Mouse (Mus musculus) forebrain, postnatal 0 days (tissue): ENCODE results near the gene Majin. TPM values are rescaled to one million over a fixed set of nuclear protein-coding genes. Genes with fewer than 3 reads are reported as not detected.

Experiments
- ATAC-seq: fragments of 200-750 bp; cut with Nextera tagmentation; 2 replicates; pipeline ENCODE4 v1.8.0; 2017; ENCODE audit warnings: mild to moderate bottlenecking, moderate library complexity
- DNase-seq: peaks from one replicate; pipeline ENCODE4 v3.0.0-alpha.2; 2015
- H3K27ac ChIP-seq: fragments of 300-500 bp; sonication (generic); 2 replicates; pipeline ENCODE4 v1.5.1; 2014; ENCODE audit warnings: low read depth, mild to moderate bottlenecking, antibody characterized with exemption, low read length, moderate library complexity, mixed read lengths
- H3K27me3 ChIP-seq: fragments of 300-500 bp; sonication (generic); 2 replicates; pipeline ENCODE4 v1.6.1; 2014; ENCODE audit warnings: mild to moderate bottlenecking, low read length, mixed read lengths; ENCODE audit not compliant: insufficient read depth
- H3K36me3 ChIP-seq: fragments of 300-500 bp; sonication (generic); 2 replicates; pipeline ENCODE4 v1.6.1; 2014; ENCODE audit warnings: mild to moderate bottlenecking, moderate library complexity; ENCODE audit not compliant: insufficient read depth
- H3K4me1 ChIP-seq: fragments of 300-500 bp; sonication (generic); 2 replicates; pipeline ENCODE4 v1.6.1; 2014; ENCODE audit warnings: antibody characterized with exemption; ENCODE audit not compliant: insufficient read depth
- H3K4me2 ChIP-seq: fragments of 300-500 bp; sonication (generic); 2 replicates; pipeline ENCODE4 v1.6.1; 2014; ENCODE audit warnings: low read depth, mild to moderate bottlenecking, moderate library complexity
- H3K4me3 ChIP-seq: fragments of 300-500 bp; sonication (generic); 2 replicates; pipeline ENCODE4 v1.5.1; 2014; ENCODE audit warnings: low read depth, low read length, mixed read lengths
- H3K9ac ChIP-seq: fragments of 300-500 bp; sonication (generic); 2 replicates; pipeline ENCODE4 v1.6.1; 2014; ENCODE audit warnings: mild to moderate bottlenecking
- H3K9me3 ChIP-seq: fragments of 300-500 bp; sonication (generic); 2 replicates; pipeline ENCODE4 v1.6.1; 2016; ENCODE audit warnings: low read length
- CTCF ChIP-seq: sonication (generic); IDR thresholded peaks from 2 replicates; pipeline ENCODE4 v1.5.1; 2016; ENCODE audit warnings: antibody characterized with exemption, control low read depth, low read depth
- WGBS: fragments of 180-500 bp; shearing (Covaris S2); extraction: QIAGEN DNeasy Blood & Tissue Kit; methylation state at CpG from one replicate; pipeline ENCODE4 v1.1.7; 2014; 5-methylcytosine and 5-hydroxymethylcytosine counted together
- polyA plus RNA-seq: library from polyadenylated mRNA; unstranded; fragments of >200 nt; fragmentation: Nextera tagmentation; extraction: Ambion mirVana; gene quantifications from 2 replicates; pipeline ENCODE4 v1.2.1, GENCODE M21; 2015
- total RNA-seq: library from RNA; depleted of rRNA; stranded (reverse); fragments of >200 nt; gene quantifications from 2 replicates; pipeline ENCODE4 v1.2.3, GENCODE M21; 2014

The Majin gene
- total and polyA plus RNA-seq, 2 experiments from 2014 or later = not detected

GRCm38 (mm10) chr19:6178775-6179174 lies 5.4 kb upstream of the Majin start:
- Histone ChIP-seq H3K27ac (no peak overlapping the region), H3K4me3 (no peak overlapping the region), H3K9me3 (no peaks in the 10 kb centered on the region), H3K27me3 (no peaks in the 10 kb centered on the region), H3K36me3 (no peaks in the 10 kb centered on the region), H3K4me2 (no peak overlapping the region), H3K4me1 (no peaks in the 10 kb centered on the region), H3K9ac (no peak overlapping the region)
- WGBS = 90% methylated on average over 6 of the region's 6 CpGs
- TF ChIP-seq CTCF = no peak
- no peak for ATAC-seq
- DNase-seq = no peak

- DNase-seq = no peak
- no peak for ATAC-seq
- WGBS = 27% methylated on average over 5 of the region's 5 CpGs
Observed at GRCm38 (mm10) chr19:6181629-6182028, 2.6 kb upstream of the Majin start.

GRCm38 (mm10) chr19:6182534-6182933 lies 1.7 kb upstream of the Majin start:
- 14% methylated on average over 3 of the region's 3 CpGs for WGBS
- ATAC-seq = no peak
- no peak for DNase-seq
- no peaks in the 10 kb centered on the region for H3K9me3 ChIP-seq
- H3K4me3 ChIP-seq = no peak overlapping the region
- H3K4me2 ChIP-seq = no peak overlapping the region
- H3K36me3 ChIP-seq = no peaks in the 10 kb centered on the region
- no peak overlapping the region for H3K27ac ChIP-seq
- H3K4me1 ChIP-seq = no peaks in the 10 kb centered on the region
- H3K27me3 ChIP-seq = no peaks in the 10 kb centered on the region
- TF ChIP-seq CTCF = no peak
- no peak overlapping the region for H3K9ac ChIP-seq

More at GRCm38 (mm10) chr19:6181629-6182028, 2.6 kb upstream of the Majin start:
- H3K27ac ChIP-seq = no peak overlapping the region
- no peak overlapping the region for H3K4me3 ChIP-seq
- H3K27me3 ChIP-seq = no peaks in the 10 kb centered on the region
- no peaks in the 10 kb centered on the region for H3K9me3 ChIP-seq
- no peaks in the 10 kb centered on the region for H3K36me3 ChIP-seq
- no peak for TF ChIP-seq CTCF
- H3K4me1 ChIP-seq = no peaks in the 10 kb centered on the region
- H3K9ac ChIP-seq = no peak overlapping the region
- no peak overlapping the region for H3K4me2 ChIP-seq

- H3K36me3 ChIP-seq = no peaks in the 10 kb centered on the region
- no peak overlapping the region for H3K27ac ChIP-seq
- TF ChIP-seq CTCF = no peak
- ATAC-seq = no peak
- no peak overlapping the region for H3K4me2 ChIP-seq
- H3K4me1 ChIP-seq = no peaks in the 10 kb centered on the region
- no peak for DNase-seq
- H3K9me3 ChIP-seq = no peaks in the 10 kb centered on the region
- H3K9ac ChIP-seq = no peak overlapping the region
- H3K27me3 ChIP-seq = no peaks in the 10 kb centered on the region
- no peak overlapping the region for H3K4me3 ChIP-seq
- WGBS = 78% methylated on average over 2 of the region's 2 CpGs
Observed at GRCm38 (mm10) chr19:6204265-6204664, 20.1 kb downstream of the Majin start.

- 63% methylated on average over 5 of the region's 5 CpGs for WGBS
- DNase-seq (no peak), ATAC-seq (no peak)
- no peak overlapping the region for H3K27ac ChIP-seq
- no peaks in the 10 kb centered on the region for H3K9me3 ChIP-seq
- TF ChIP-seq CTCF = no peak
- no peak overlapping the region for H3K9ac ChIP-seq
- no peaks in the 10 kb centered on the region for H3K4me1 ChIP-seq
- no peak overlapping the region for H3K4me3 ChIP-seq
- no peaks in the 10 kb centered on the region for H3K27me3 ChIP-seq
- H3K36me3 ChIP-seq = no peaks in the 10 kb centered on the region
- H3K4me2 ChIP-seq = no peak overlapping the region
Observed at GRCm38 (mm10) chr19:6206716-6207115, 22.5 kb downstream of the Majin start.

- 83% methylated on average over 6 of the region's 6 CpGs for WGBS
- H3K9me3 ChIP-seq = no peaks in the 10 kb centered on the region
- no peak overlapping the region for H3K27ac ChIP-seq
- no peak for TF ChIP-seq CTCF
- no peak overlapping the region for H3K9ac ChIP-seq
- DNase-seq = no peak
- H3K4me2 ChIP-seq = no peak overlapping the region
- H3K36me3 ChIP-seq = no peaks in the 10 kb centered on the region
- H3K4me1 ChIP-seq = no peaks in the 10 kb centered on the region
- H3K27me3 ChIP-seq = no peaks in the 10 kb centered on the region
- no peak for ATAC-seq
- H3K4me3 ChIP-seq = no peak overlapping the region
Observed at GRCm38 (mm10) chr19:6216046-6216705, 32.0 kb downstream of the Majin start.

GRCm38 (mm10) chr19:6218606-6219005 lies 34.4 kb downstream of the Majin start:
- DNase-seq = no peak
- Histone ChIP-seq H3K9me3 (no peaks in the 10 kb centered on the region), H3K27ac (no peak overlapping the region), H3K4me1 (no peaks in the 10 kb centered on the region), H3K4me3 (no peak overlapping the region), H3K27me3 (no peaks in the 10 kb centered on the region), H3K9ac (no peak overlapping the region), H3K36me3 (no peaks in the 10 kb centered on the region), H3K4me2 (no peak overlapping the region)
- WGBS = 57% methylated on average over 6 of the region's 6 CpGs
- no peak for TF ChIP-seq CTCF
- ATAC-seq = no peak

- H3K27me3 ChIP-seq = no peaks in the 10 kb centered on the region
- no peak within 1 kb of the TSS for H3K4me3 ChIP-seq
- DNase-seq (no peak), ATAC-seq (no peak)
- H3K4me1 ChIP-seq = no peaks in the 10 kb centered on the region
- peaks cover 45% of the 10 kb centered on the region for H3K36me3 ChIP-seq
- H3K9me3 ChIP-seq = no peaks in the 10 kb centered on the region
- no peak within 1 kb of the TSS for H3K9ac ChIP-seq
- WGBS = 17% methylated on average over 2 of the region's 2 CpGs
- no peak within 1 kb of the TSS for H3K27ac ChIP-seq
- TF ChIP-seq CTCF = no peak
- no peak within 1 kb of the TSS for H3K4me2 ChIP-seq
Observed at GRCm38 (mm10) chr19:6226135-6226534, 41.9 kb downstream of the Majin start, which contains the start of gene Gpha2. Gene Gpha2, plus strand, starts transcription at chr19:6226380.
